Mouse (Mus musculus): ENCODE measurements at regions not wholly inside any gene's neighbourhood (a gene's known extent, or its start where the extent isn't known, plus 50 kb on each side); places are given as distances from the start of the nearest gene placed in this dataset.
"Not testable (repeated sequence)": the region's sequence is repeated elsewhere in the genome, so short reads cannot be mapped to it uniquely, and the experiment has no call there.

DNA sequence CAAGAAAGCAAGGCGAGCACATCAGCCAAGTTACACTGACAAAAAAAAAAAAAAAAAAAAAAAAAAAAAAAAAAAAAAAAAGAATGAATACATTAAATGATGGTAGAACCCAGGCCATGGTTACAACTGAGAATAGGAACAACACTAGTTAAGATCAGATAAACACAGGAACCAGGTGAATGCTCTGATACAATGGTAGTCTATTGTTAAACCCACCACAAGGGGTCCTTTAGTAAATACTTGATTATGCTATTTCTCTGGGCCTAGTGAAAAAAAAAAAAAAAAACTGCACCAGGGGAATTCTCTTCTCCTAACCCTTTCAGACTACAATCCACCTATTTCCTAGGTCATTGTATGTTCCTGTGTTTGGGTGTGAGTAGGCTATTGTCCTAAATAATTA, 2289.7 kb downstream of the Cntnap5b start:
- H3K4me1 ChIP-seq = no peaks in the 10 kb centered on the region
- H3K4me3 ChIP-seq = no peak overlapping the region
- no peak overlapping the region for H3K27ac ChIP-seq
- no peaks in the 10 kb centered on the region for H3K27me3 ChIP-seq
- no peak for ATAC-seq
- no peaks in the 10 kb centered on the region for H3K36me3 ChIP-seq (ENCODE audit: poor library complexity, severe bottlenecking)
- 80% methylated on average over 1 of the region's 1 CpGs for WGBS
- H3K9ac ChIP-seq = no peak overlapping the region
- H3K9me3 ChIP-seq (replicated peaks) = no peaks in the 10 kb centered on the region
- no peak overlapping the region for H3K4me2 ChIP-seq

DNA sequence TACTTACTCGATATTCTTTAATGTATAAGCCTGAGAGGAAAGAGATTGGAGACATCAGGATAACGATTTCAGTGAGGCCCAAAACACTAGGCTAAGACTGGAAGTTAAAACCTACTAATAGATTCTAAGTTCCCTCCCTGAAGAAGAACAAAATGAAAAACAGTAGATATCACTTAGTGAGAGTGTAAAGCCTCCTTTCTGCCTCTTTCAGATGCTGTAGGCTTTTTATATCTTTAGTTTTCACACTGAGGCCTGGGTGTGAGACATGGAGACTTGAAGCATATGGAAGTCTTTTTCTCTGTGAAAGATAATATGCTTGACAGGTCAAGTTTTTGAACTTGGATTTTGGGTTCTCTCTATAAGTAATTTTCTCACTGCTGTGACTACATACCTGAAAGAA, 2333.1 kb downstream of the Cntnap5b start:
- Histone ChIP-seq H3K4me3 (no peak overlapping the region), H3K36me3 (ENCODE audit: poor library complexity, severe bottlenecking) (no peaks in the 10 kb centered on the region), H3K9me3 (replicated peaks) (no peaks in the 10 kb centered on the region), H3K9ac (no peak overlapping the region), H3K4me2 (no peak overlapping the region), H3K27me3 (no peaks in the 10 kb centered on the region), H3K27ac (no peak overlapping the region), H3K4me1 (no peaks in the 10 kb centered on the region)
- no peak for ATAC-seq
- 82% methylated on average over 2 of the region's 2 CpGs for WGBS

GRCm38 (mm10) chr1:102139021-102139420, 2366.5 kb downstream of the Cntnap5b start:
- H3K4me2 ChIP-seq = no peak overlapping the region
- H3K4me3 ChIP-seq = no peak overlapping the region
- ATAC-seq = no peak
- no peaks in the 10 kb centered on the region for H3K36me3 ChIP-seq (ENCODE audit: poor library complexity, severe bottlenecking)
- H3K27me3 ChIP-seq = no peaks in the 10 kb centered on the region
- H3K4me1 ChIP-seq = no peaks in the 10 kb centered on the region
- no peak overlapping the region for H3K9ac ChIP-seq
- H3K27ac ChIP-seq = no peak overlapping the region
- 82% methylated on average over 1 of the region's 1 CpGs for WGBS
- H3K9me3 ChIP-seq (replicated peaks) = no peaks in the 10 kb centered on the region

DNA sequence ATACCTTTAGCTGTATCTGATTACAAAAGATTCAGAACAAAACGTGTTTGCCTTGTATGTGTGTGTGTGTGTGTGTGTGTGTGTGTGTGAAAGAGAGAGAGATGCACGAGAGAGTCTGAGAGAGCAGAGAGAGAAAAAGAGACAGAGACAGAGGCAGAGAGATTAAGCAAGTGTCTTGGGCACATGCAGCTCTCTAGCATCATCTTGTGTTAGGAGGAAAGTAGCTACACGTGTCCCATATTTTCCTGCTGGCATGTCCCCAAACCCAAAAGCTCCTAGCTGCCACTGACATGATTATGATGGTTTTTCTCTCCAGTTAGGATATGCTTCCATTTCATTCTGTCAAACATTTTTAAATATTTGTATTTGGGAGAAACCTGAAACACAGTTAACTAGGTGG, 2373.8 kb downstream of the Cntnap5b start:
- no peak overlapping the region for H3K27ac ChIP-seq
- no peak for ATAC-seq
- H3K27me3 ChIP-seq = no peaks in the 10 kb centered on the region
- H3K36me3 ChIP-seq (ENCODE audit: poor library complexity, severe bottlenecking) = no peaks in the 10 kb centered on the region
- H3K9me3 ChIP-seq (replicated peaks) = no peaks in the 10 kb centered on the region
- no peak overlapping the region for H3K9ac ChIP-seq
- H3K4me1 ChIP-seq = no peaks in the 10 kb centered on the region
- H3K4me3 ChIP-seq = no peak overlapping the region
- 71% methylated on average over 3 of the region's 3 CpGs for WGBS
- no peak overlapping the region for H3K4me2 ChIP-seq

DNA sequence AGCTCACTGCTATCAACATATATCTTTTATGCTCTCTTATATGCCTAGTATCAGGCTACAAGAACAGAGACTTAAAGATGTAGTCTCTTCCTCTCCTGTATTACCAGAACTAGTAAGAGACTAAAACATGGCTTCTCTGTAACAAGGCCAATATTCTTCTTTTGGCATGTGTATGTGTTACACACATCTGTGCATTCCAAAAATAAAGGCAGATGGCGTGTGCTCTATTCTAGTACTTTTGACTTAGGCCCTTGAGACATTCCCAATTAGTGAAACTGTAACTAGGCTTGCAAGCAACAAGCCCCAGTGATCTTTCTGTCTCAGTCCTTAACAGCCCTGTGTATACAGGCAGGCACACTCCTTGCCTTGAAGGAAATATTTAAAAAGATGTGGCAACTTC, 2394.1 kb downstream of the Cntnap5b start:
- no peak overlapping the region for H3K4me2 ChIP-seq
- H3K9me3 ChIP-seq (replicated peaks) = no peaks in the 10 kb centered on the region
- H3K27ac ChIP-seq = no peak overlapping the region
- WGBS = 73% methylated on average over 1 of the region's 1 CpGs
- no peaks in the 10 kb centered on the region for H3K27me3 ChIP-seq
- H3K9ac ChIP-seq = no peak overlapping the region
- ATAC-seq = no peak
- H3K4me1 ChIP-seq = no peaks in the 10 kb centered on the region
- no peak overlapping the region for H3K4me3 ChIP-seq
- no peaks in the 10 kb centered on the region for H3K36me3 ChIP-seq (ENCODE audit: poor library complexity, severe bottlenecking)

GRCm38 (mm10) chr1:102170566-102171286, 2398.2 kb downstream of the Cntnap5b start:
- no peaks in the 10 kb centered on the region for H3K9me3 ChIP-seq (replicated peaks)
- no peak overlapping the region for H3K27ac ChIP-seq
- no peak overlapping the region for H3K4me3 ChIP-seq
- WGBS = 9% methylated on average over 3 of the region's 3 CpGs
- no peaks in the 10 kb centered on the region for H3K36me3 ChIP-seq (ENCODE audit: poor library complexity, severe bottlenecking)
- no peak overlapping the region for H3K4me2 ChIP-seq
- no peaks in the 10 kb centered on the region for H3K4me1 ChIP-seq
- no peaks in the 10 kb centered on the region for H3K27me3 ChIP-seq
- H3K9ac ChIP-seq = no peak overlapping the region
- peak; percentile 53; the same call in 1 of the 2 replicates for ATAC-seq

- Histone ChIP-seq H3K4me3 (no peak overlapping the region), H3K4me1 (no peaks in the 10 kb centered on the region)
- ATAC-seq = no peak
Measured at GRCm38 (mm10) chr1:102185925-102186324, 2413.4 kb downstream of the Cntnap5b start.

GRCm38 (mm10) chr1:102235473-102235872, 2462.9 kb downstream of the Cntnap5b start:
- Histone ChIP-seq H3K27me3 (no peaks in the 10 kb centered on the region), H3K9ac (no peak overlapping the region), H3K27ac (no peak overlapping the region), H3K4me3 (no peak overlapping the region), H3K4me2 (no peak overlapping the region), H3K4me1 (no peaks in the 10 kb centered on the region), H3K9me3 (replicated peaks) (no peaks in the 10 kb centered on the region), H3K36me3 (ENCODE audit: poor library complexity, severe bottlenecking) (no peaks in the 10 kb centered on the region)
- ATAC-seq = no peak
- 89% methylated on average over 3 of the region's 3 CpGs for WGBS

More at GRCm38 (mm10) chr1:102185925-102186324, 2413.4 kb downstream of the Cntnap5b start:
- H3K27me3 ChIP-seq = no peaks in the 10 kb centered on the region
- no peaks in the 10 kb centered on the region for H3K9me3 ChIP-seq (replicated peaks)
- no peak overlapping the region for H3K27ac ChIP-seq
- 73% methylated on average over 3 of the region's 3 CpGs for WGBS
- H3K36me3 ChIP-seq (ENCODE audit: poor library complexity, severe bottlenecking) = no peaks in the 10 kb centered on the region
- no peak overlapping the region for H3K9ac ChIP-seq
- H3K4me2 ChIP-seq = no peak overlapping the region

- H3K4me1 ChIP-seq; H3K36me3 ChIP-seq (ENCODE audit: poor library complexity, severe bottlenecking); H3K27me3 ChIP-seq; ATAC-seq; H3K4me3 ChIP-seq; H3K9ac ChIP-seq; H3K9me3 ChIP-seq (replicated peaks); H3K4me2 ChIP-seq; H3K27ac ChIP-seq: not testable (repeated sequence)
- 91% methylated on average over 5 of the region's 5 CpGs for WGBS
Measured at GRCm38 (mm10) chr1:102263126-102263860, 2490.7 kb downstream of the Cntnap5b start.

DNA sequence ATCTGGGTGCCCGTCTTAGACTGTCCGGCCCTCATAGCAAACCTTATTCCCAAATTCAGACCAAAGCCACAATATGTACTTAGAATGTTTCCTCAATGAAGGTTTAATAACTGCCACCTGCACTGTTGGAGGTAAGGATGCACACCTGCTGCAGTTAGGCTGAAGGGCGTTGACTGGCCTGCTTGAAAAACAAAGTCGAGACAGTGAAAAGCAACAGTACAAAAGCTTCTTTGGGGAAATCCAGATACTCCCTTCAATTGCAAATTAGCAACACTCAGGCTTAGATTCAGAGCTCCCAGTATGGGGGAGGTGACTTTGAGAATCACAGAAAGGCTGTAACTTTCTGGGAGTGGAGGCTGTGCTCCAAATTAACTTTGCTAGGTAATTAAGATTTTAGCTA, 2491.9 kb downstream of the Cntnap5b start:
- H3K9ac ChIP-seq; H3K4me3 ChIP-seq; H3K4me2 ChIP-seq; H3K4me1 ChIP-seq; H3K9me3 ChIP-seq (replicated peaks); H3K27ac ChIP-seq; H3K36me3 ChIP-seq (ENCODE audit: poor library complexity, severe bottlenecking); H3K27me3 ChIP-seq; ATAC-seq: not testable (repeated sequence)
- WGBS = 88% methylated on average over 4 of the region's 4 CpGs

DNA sequence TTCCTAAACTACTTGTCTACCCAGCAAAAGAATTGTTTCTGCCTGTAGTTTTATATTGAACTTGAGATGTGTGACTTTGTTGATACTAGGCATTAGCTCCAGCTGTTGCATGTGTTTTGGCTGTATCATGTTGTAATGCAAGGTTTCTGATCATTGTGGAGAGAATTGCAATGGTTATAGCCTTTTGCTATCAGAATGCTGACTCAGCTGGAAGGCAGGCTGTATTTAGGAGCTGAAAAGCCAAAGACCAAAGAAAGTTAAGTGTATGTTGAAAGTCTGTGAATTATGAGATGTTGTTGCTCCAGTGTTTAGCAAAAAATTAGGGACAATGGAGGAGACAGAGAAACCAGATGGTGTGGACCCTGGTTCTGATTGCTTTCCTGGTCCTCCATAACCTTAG, 2493.9 kb upstream of the Cdh20 start:
- H3K9me3 ChIP-seq (replicated peaks) = no peaks in the 10 kb centered on the region
- no peaks in the 10 kb centered on the region for H3K4me1 ChIP-seq
- no peak overlapping the region for H3K9ac ChIP-seq
- ATAC-seq = no peak
- no peaks in the 10 kb centered on the region for H3K27me3 ChIP-seq
- no peak overlapping the region for H3K27ac ChIP-seq
- no peaks in the 10 kb centered on the region for H3K36me3 ChIP-seq (ENCODE audit: poor library complexity, severe bottlenecking)
- no peak overlapping the region for H3K4me3 ChIP-seq
- no peak overlapping the region for H3K4me2 ChIP-seq

GRCm38 (mm10) chr1:102288288-102288687, 2480.0 kb upstream of the Cdh20 start:
- no peaks in the 10 kb centered on the region for H3K4me1 ChIP-seq
- H3K27ac ChIP-seq = no peak overlapping the region
- no peaks in the 10 kb centered on the region for H3K36me3 ChIP-seq (ENCODE audit: poor library complexity, severe bottlenecking)
- H3K27me3 ChIP-seq = no peaks in the 10 kb centered on the region
- no peak overlapping the region for H3K9ac ChIP-seq
- H3K4me3 ChIP-seq = no peak overlapping the region
- 0% methylated on average over 1 of the region's 1 CpGs for WGBS
- no peak for ATAC-seq
- no peak overlapping the region for H3K4me2 ChIP-seq
- no peaks in the 10 kb centered on the region for H3K9me3 ChIP-seq (replicated peaks)

DNA sequence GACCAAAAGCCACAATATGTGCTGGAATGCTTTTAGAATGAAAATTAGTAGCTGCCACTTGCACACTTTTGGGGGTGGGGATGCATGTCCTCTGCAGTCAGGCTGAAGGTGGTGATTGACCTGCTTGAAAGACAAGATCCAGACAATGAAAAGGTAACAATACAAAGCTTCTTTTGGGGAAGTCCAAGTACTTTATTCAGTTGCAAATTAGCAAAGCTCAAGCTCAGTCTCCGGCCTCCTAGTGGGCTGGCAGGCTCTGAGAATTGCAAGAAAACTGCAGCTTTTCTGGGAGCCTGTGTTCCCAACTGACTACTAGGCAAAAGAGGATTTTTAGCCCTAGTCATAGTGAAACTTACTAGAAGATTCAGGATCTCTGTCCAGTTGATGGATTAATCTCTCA, 2464.8 kb upstream of the Cdh20 start:
- Histone ChIP-seq H3K4me1 (no peaks in the 10 kb centered on the region), H3K4me3 (no peak overlapping the region), H3K27me3 (no peaks in the 10 kb centered on the region), H3K27ac (no peak overlapping the region), H3K36me3 (ENCODE audit: poor library complexity, severe bottlenecking) (no peaks in the 10 kb centered on the region), H3K4me2 (no peak overlapping the region), H3K9ac (no peak overlapping the region), H3K9me3 (replicated peaks) (peaks cover 8% of the 10 kb centered on the region; the same call in 1 of the 2 replicates)
- no peak for ATAC-seq
- WGBS = 39% methylated on average over 1 of the region's 1 CpGs
